Mouse (Mus musculus) frontal cortex, adult 2 months (tissue): ENCODE measurements around the gene Gm2564. TPM values are rescaled to one million over a fixed set of nuclear protein-coding genes. Genes with fewer than 3 reads are reported as not detected.
"Not testable (repeated sequence)": the region's sequence is repeated elsewhere in the genome, so short reads cannot be mapped to it uniquely, and the experiment has no call there.

ENCODE experiments used
- DNase-seq, 2 experiments: peaks; one replicate each; pipeline ENCODE4 v3.0.0; 2022; ENCODE audit warnings: low spot score in 1 of 2; ENCODE audit errors: extremely low spot score in 1 of 2
- polyA plus RNA-seq: library from polyadenylated mRNA; depleted of rRNA; stranded (reverse); fragments of >200 nt; gene quantifications from 2 replicates; pipeline ENCODE4 v1.2.3, GENCODE M21; 2012; rRNA removed

Gene Gm2564
- polyA plus RNA-seq: 1.2 and 1.8 TPM in 2 replicates

DNA sequence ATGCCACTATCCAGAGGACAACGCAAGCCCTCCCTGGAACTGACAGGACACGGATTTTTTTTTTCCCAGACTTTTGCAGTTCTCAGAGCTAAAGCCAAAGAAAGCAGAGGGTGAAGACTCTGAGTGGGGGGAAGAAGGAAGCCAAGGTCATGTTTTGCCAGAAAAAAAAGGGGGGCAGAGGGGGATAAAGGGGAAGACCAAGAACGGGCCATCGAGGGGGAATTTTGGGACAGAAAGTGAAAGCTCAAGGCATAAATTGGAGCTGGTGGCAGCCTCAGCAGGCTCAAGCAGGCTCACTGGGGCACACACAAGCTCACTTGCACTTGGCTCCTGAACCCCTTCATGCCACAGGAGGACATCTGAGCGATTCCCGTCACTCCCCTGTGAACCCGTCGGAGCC is at the start of gene Gm2564:
Gene Gm2564 (plus strand): TSS at position 301 of the 400 bp plus-strand sequence.
- DNase-seq: not testable (repeated sequence)

DNA sequence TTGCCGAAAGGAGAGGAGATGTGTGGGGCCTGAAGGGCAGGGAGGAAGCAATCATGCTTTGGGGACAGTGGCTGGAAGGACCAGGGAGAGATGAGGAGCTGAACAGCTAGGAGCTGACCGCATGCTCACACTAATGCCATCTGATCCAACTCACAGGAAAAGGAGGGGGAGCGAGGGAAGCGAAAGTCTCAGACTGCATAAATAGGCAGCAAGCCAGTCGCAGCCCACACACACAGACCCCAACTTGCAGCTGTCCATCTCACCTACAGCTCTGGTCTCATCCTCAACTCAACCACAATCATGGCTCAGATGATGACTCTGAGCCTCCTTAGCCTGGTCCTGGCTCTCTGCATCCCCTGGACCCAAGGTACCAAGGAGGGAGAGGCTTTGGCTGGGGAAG is 17.6 kb upstream of the Gm2564 start, which contains the start of gene Gm10591:
Gene Gm10591 (plus strand): TSS at position 301 of the 400 bp plus-strand sequence.
- DNase-seq: not testable (repeated sequence)

DNA sequence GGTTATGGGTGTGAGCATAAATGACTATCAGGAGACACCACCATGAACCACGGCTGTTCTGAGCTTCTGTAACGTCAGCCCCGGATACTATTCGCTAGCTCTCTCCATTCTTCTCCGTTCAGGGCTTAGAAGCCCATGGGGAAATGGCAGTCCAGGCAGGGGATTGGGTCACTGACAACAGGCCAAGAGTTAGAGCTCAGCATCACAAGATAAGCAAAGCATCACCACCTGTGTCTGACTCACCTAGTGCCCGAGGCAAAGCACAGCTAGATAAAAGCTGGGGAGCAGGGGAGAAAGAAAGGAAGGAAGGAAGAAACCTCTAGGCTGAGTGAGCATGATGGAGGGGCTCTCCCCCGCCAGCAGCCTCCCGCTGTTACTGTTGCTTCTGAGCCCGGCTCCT is 25.4 kb downstream of the Gm2564 start, which contains the start of gene Ccl27b:
Gene Ccl27b (plus strand): TSS at position 301 of the 400 bp plus-strand sequence.
- not testable (repeated sequence) for DNase-seq

DNA sequence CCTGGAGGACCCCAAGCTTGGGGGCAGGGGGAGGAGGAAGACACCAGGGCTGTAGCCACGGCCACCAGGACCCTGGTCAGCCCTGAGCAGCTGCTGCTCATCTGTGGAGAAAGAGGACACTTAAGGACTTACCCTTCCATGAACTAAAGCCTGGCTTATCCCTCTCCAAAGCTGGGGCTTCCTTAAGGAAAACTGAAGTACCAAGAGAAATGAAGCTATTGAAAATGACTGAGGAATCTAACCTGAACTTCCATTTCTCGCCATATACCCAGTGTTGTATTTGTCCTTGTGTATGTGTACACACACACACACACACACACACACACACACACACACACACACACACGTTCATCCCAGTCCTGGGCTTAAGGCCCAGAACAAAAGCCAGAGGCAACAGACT is 32.3 kb downstream of the Gm2564 start, which contains the start of gene Il11ra2:
Gene Il11ra2 (minus strand): TSS at position 101 of the 400 bp plus-strand sequence.
- DNase-seq: not testable (repeated sequence)

DNA sequence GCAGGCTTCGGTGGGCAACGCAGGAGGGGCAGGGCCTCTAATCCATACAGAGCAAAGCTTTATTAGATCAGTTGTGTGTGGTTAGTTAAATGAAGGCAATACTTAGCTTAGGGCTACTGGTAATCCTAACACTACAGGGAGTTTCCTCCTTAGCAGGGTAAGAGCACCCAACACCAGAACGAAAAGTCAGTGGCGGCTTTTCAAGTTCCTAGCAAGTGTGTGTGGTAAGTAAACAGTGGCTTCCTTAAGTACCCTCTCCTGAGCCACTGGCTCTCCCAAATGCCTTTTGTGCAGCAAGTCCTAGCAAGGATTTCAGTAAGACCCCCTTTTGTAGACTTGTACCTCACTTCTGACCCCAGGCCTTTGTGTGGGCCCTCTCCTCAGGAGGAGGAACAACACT is 45.9 kb downstream of the Gm2564 start:
- DNase-seq: not testable (repeated sequence)

DNA sequence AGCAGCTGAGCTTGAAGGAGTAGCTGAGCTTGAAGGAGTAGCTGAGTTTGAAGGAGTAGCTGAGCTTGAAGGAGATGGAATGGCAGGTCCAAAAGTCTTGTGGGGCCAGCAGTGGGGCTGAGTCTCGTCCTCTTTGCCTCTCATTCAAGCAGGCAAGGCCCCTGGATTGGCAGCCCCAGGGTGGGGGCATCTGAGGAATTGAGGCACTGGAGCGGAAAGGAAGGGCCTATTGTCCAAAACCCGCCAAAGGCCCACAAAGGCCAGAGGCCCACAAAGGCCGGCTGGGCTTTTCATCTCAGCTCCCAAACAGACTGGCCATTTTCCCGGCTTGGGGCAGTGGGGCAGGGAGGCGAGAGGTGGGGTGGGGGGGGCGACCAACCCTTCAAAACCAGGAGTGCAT is 49.8 kb downstream of the Gm2564 start:
- not testable (repeated sequence) for DNase-seq

DNA sequence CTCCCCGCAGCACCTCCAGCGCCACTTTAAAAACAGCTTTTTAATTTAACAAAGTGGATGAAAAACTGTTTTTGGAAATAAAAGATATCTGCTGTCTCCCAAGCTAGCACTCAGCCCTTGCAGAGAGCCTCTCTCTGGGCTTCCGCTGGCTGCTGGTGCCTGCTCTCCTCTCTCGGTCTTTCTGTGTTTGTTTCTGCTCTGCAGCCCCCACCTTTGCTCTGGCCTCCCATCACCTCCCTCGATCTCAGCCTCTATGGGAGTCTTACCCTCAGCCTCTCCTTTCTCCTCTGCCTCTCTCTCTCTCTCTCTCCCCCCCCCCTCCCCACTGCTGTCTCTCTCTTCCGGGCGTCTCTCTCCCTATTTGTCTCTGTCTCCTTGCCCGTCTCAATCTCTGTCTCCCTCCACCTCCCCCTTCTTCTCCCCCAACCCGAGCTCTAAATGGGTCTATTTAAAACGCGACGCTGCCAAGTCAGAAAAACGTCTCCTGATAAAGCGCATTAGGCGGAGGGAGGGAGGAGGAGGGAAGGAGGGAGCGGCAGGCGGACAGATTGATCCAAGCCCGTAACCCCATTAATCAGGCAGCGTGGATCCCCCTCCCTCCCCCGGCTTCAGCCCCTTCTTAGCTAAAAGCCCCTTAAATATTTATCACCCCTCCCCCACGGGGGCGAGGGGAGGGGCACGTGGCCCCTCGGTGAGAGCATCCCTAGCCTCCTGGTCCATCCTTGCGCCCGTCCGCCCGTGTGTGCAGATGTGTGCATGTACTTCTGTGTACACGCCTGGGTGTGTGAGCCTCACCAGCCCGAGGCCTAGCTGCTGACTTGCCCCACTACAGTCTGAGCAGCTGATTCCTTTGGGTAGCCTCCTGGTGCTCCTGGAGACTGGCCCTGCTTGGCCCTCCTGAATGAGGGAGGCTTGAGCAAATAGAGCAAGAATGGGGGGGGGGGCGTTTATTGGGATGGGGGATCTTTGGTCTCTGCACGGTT is 51.1 kb downstream of the Gm2564 start:
- DNase-seq: not testable (repeated sequence)

Other genes with a start within 250 kb of the Gm2564 start
- not detected in 2 replicates for gene Gm21586, start 190.3 kb upstream of the Gm2564 start, polyA plus RNA-seq
- 1.1 and 1.3 TPM in 2 replicates for gene Gm2163, start 163.0 kb upstream of the Gm2564 start, polyA plus RNA-seq
- 0.66 TPM in 1 of 2 replicates, not detected in the other for gene Fam205a2, start 101.5 kb upstream of the Gm2564 start, polyA plus RNA-seq
- not detected in 2 replicates for gene Gm10591, start 17.5 kb upstream of the Gm2564 start, polyA plus RNA-seq
- gene Ccl27b, start 25.5 kb downstream of the Gm2564 start, polyA plus RNA-seq: 5.6 and 6.9 TPM in 2 replicates
- 0.08 TPM in 1 of 2 replicates, not detected in the other for gene Il11ra2, start 32.2 kb downstream of the Gm2564 start, polyA plus RNA-seq
- gene 4930578G10Rik, start 105.8 kb downstream of the Gm2564 start, polyA plus RNA-seq: 0.92 and 1.3 TPM in 2 replicates
- gene Ccl19, start 126.9 kb downstream of the Gm2564 start, polyA plus RNA-seq: 1.4 and 2.8 TPM in 2 replicates
- gene Ccl21a, start 144.3 kb downstream of the Gm2564 start, polyA plus RNA-seq: 0.12 and 1.3 TPM in 2 replicates
- 0.11 and 0.18 TPM in 2 replicates for gene Fam205a1, start 224.2 kb downstream of the Gm2564 start, polyA plus RNA-seq
- gene Gm12394, start 227.1 kb downstream of the Gm2564 start, polyA plus RNA-seq: 0.14 TPM in 1 of 2 replicates, not detected in the other
- 0.22 TPM in 1 of 2 replicates, not detected in the other for gene Fam205c, start 244.5 kb downstream of the Gm2564 start, polyA plus RNA-seq